Mouse (Mus musculus): ENCODE measurements at regions not wholly inside any gene's neighbourhood (a gene's known extent, or its start where the extent isn't known, plus 50 kb on each side); places are given as distances from the start of the nearest gene placed in this dataset.

GRCm38 (mm10) chr5:120030904-120031303 is 85.4 kb upstream of the Rbm19 start:
- DNase-seq = no peak

GRCm38 (mm10) chr5:120031614-120032013 is 84.7 kb upstream of the Rbm19 start:
- no peak for DNase-seq

DNA sequence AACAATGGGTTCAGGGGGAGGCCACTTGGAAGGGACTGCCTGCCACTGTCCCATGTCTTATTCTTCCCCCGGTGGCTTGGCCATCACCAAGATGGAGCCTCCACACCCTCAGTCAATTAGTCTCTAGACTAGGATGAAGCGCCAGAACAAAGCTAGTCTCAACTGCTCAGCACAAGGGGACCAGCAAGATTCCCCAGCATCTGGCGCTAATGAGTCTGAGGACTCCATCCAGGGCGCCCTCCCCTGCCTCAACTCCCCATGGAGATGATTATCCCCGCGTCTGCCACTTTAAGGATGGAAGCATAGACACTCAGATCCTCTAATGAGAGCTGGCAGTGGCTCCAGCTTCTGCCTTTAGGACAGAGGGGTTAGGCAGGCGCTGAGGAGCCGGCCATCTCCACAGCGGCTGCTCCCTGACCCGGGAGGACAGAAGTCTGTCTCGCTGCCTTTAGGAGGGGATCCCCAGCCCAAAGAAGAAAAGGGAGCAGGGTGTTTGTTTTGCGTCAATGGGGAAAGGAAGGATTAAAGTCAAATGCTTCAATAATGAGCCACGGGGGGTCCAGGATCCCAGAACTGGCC is 81.7 kb upstream of the Rbm19 start:
- no peak for DNase-seq

GRCm38 (mm10) chr5:120035251-120035650 is 81.0 kb upstream of the Rbm19 start:
- DNase-seq = no peak

DNA sequence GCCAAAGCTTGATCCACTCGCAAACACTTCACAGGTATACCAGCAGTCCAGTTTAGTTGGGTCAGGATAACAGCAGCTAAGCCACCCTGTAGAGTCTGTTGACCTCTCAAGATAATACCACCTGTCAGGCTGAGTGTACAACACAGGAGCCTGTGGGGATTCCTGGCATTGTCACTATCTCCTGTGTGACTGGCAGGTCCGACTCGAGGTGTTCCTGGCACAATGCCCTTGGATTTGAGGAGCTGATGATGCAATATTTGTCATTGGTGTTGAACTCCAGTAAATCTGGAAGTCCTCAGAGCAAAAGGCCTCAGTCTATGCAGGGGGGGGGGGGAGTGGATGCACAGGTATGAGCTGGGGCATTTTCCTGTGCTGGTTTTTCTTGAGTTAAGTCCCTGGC is 78.5 kb upstream of the Rbm19 start:
- no peak for DNase-seq

- DNase-seq = no peak
These were observed 72.5 kb upstream of the Rbm19 start for GRCm38 (mm10) chr5:120043786-120044185.

DNA sequence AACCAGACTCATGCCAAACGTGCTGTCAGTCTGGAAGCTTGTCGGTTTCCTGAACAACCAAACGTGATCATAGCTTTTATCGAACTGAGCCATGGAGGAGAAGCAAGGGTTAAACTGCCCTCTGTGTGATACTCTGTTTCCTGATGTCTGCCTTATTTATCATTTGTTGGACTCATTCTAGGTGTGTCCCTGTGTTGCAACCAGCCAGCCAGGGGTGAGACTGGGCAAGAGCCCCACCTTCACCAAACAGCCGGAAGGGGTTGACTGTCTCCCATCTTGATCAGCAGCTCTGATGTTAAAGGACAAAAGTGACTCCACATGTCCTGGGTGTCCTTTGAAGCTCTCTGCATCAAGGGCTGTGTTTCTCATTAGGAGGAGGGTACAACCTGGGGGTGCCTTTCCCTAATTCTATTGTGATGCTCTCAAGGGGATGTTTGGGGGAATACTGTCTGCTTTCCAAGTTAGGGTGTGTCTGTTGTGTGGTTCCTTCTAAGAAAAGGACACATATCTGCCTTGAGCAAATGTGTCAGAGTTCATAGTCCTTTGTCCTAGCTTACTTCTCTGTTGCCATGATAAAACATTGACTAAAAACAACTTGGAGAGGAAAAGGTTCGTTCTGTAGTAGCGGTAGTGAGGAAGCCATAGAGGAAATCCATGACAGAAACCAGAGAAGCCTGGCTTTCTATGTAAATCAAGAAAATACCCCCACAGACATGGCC is 67.0 kb upstream of the Rbm19 start:
- no peak for DNase-seq

GRCm38 (mm10) chr5:120050728-120051436 is 65.4 kb upstream of the Rbm19 start:
- DNase-seq = no peak

DNA sequence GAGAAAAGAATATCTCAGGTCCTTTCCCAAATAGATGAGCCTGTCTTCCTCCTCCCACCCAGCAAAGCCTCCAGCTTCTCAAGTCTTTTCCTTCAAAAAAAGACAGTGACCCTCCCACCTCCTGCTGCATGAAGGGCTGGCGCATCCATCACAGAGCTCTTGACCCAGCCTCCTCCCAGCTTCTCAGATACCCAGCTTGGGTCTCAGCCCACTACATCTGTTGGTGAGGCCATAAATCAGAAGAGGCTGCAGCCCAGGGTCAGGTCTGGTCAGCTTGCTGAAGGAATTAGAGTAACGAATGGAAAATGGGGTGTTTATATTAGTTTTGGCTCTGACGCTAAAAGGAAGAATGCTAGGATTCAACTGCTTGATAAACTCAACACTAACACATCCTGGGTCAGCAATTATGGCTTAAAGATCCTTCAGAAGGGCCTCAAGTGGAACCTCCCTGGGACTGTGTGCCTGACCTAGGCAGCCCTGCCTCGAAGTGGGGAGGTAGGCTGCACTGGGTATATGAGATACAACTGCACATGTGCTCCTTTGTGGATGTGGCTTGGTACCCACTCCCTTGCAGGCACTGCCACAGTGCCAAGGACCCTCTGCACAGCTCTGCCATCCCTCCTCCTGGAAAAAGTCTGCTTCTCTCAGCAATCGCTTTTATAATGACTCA is 61.6 kb upstream of the Rbm19 start:
- DNase-seq = no peak
